Mouse (Mus musculus) MEL-GATA-1-ER (cell line): ENCODE data around the gene Nat14.
A peak's percentile ranks its signal among the peaks of the same experiment; 100 is the strongest.

Experiments
- DNase-seq: peaks from one replicate; pipeline ENCODE4 v3.0.0-alpha.2; 2012; ENCODE audit warnings: low read depth; ENCODE audit errors: extremely low read depth

Nat14 gene

GRCm38 (mm10) chr7:4919971-4920370 lies 1.9 kb upstream of the Nat14 start:
- DNase-seq: no peak

- DNase-seq: no peak
These were observed 1.3 kb upstream of the Nat14 start for GRCm38 (mm10) chr7:4920496-4920895.

- DNase-seq: no peak
These were observed 628 bp upstream of the Nat14 start for GRCm38 (mm10) chr7:4920976-4921823.

GRCm38 (mm10) chr7:4922508-4922907 lies 680 bp downstream of the Nat14 start:
- DNase-seq: no peak

GRCm38 (mm10) chr7:4922931-4923565 lies 1.2 kb downstream of the Nat14 start:
- no peak for DNase-seq

GRCm38 (mm10) chr7:4923586-4924364 lies 1.9 kb downstream of the Nat14 start:
- DNase-seq: no peak

GRCm38 (mm10) chr7:4924483-4924882 lies 2.7 kb downstream of the Nat14 start:
- DNase-seq: no peak

GRCm38 (mm10) chr7:4924891-4925301 lies 3.1 kb downstream of the Nat14 start:
- no peak for DNase-seq

- DNase-seq: no peak
These were observed 3.9 kb downstream of the Nat14 start, which contains the start of gene Ssc5d for GRCm38 (mm10) chr7:4925441-4926381. Gene Ssc5d (plus strand): TSS chr7:4925785.

GRCm38 (mm10) chr7:4926849-4927248 lies 5.0 kb downstream of the Nat14 start:
- no peak for DNase-seq

- DNase-seq: no peak
These were observed 5.9 kb downstream of the Nat14 start for GRCm38 (mm10) chr7:4927711-4928110.

- no peak for DNase-seq
These were observed 6.5 kb downstream of the Nat14 start for GRCm38 (mm10) chr7:4928323-4928722.

- no peak for DNase-seq
These were observed 11.3 kb downstream of the Nat14 start for GRCm38 (mm10) chr7:4933103-4933502.

- DNase-seq: no peak
These were observed 12.5 kb downstream of the Nat14 start for GRCm38 (mm10) chr7:4934160-4934914.

- DNase-seq: no peak
These were observed 15.0 kb downstream of the Nat14 start for GRCm38 (mm10) chr7:4936832-4937231.

GRCm38 (mm10) chr7:4937392-4937791 lies 15.6 kb downstream of the Nat14 start:
- no peak for DNase-seq

- peak; percentile 55 for DNase-seq
These were observed 16.6 kb downstream of the Nat14 start for GRCm38 (mm10) chr7:4938456-4938855.

GRCm38 (mm10) chr7:4940068-4940479 lies 18.2 kb downstream of the Nat14 start:
- peak; percentile 53 for DNase-seq

GRCm38 (mm10) chr7:4942673-4943072 lies 20.8 kb downstream of the Nat14 start:
- DNase-seq: no peak

- DNase-seq: peak; percentile 66
These were observed 21.5 kb downstream of the Nat14 start for GRCm38 (mm10) chr7:4943223-4943815.
